Mouse (Mus musculus) spleen, adult 2 months (tissue): ENCODE measurements around the gene Ddx51.

ENCODE experiments used
- CTCF ChIP-seq: fragments of 200-500 bp; IDR thresholded peaks from 2 replicates; pipeline ENCODE4 v1.5.1; 2011; ENCODE audit warnings: mild to moderate bottlenecking, inconsistent platforms; ENCODE audit not compliant: insufficient read depth, insufficient read length, insufficient replicate concordance; ENCODE audit errors: extremely low read depth
- POLR2A ChIP-seq: fragments of 200-500 bp; IDR thresholded peaks from 2 replicates; pipeline ENCODE4 v1.6.1; 2011; ENCODE audit warnings: low read depth, low read length, inconsistent platforms

DNA sequence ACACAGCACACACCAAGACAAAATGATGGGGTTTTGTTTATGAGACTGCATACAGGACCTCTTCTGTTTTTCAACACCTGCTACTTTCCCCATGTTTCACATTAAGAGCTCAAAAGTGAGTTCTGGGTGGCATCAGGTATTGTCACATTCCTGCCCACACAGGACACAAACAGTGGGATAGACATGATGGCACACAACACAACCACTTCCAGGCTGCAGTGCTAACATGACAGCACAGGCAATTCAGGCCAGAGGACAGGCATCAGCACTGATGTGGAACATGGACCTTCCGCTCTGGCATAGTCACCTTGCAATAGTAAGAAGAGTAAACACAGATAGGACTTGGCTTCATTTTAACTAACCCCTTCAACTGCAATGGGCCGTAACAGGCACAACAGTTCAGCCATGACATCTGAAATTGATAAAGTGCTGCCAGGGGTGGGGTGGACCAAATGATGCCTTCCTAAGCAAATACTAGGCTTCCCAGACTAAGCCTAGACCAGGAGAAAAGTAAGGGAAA lies 11.6 kb downstream of the Ddx51 start:
- TF ChIP-seq CTCF: no peak
- no peak for TF ChIP-seq POLR2A
